Mouse (Mus musculus) lung, postnatal 14 days (tissue): Measurements from ENCODE around the gene Tmem248.
A peak's percentile ranks its signal among the peaks of the same experiment; 100 is the strongest.

Experiments
- DNase-seq: peaks from one replicate; pipeline ENCODE4 v3.0.0; 2021

Tmem248 gene

DNA sequence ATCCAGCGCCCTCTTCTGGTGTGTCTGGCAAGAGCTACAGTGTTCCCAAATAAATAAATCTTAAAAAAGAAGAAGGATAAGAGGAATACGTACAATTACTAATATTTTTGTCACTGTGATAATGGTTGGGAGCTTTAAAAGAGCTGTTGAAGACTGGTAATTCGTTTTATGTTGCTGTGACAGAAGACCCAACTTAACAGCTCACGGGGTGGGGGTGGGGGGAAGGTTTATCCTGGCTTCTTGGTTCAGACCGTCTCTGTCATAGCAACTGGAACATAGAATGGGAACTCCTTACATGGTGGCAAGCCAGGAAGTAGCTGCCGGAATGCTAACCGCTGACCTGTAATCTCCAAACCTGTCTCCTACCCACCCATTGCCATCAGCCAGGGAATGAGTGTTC is at the start of gene Tmem248:
Gene Tmem248, plus strand, starts transcription at position 301 of the 400 bp plus-strand sequence.
- DNase-seq = no peak

DNA sequence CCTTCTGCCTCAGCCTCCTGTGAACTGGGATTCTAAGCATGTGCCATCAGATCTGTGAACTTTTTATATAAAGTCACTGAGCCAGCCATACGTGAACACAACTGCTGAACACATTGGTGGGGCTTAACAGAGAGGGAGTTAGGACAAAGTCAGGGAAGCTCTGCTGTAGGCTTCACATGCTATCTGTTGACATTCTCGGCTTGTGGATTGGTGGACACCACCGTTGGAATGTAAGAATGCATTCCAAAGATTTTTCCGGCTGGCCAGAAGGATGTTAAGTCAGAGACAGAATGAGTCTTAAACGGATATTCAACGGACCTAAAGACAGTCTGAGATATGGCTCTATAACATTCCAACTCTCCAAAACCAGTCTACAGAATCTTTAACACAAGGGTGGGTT is 47.8 kb upstream of the Tmem248 start:
- no peak for DNase-seq

DNA sequence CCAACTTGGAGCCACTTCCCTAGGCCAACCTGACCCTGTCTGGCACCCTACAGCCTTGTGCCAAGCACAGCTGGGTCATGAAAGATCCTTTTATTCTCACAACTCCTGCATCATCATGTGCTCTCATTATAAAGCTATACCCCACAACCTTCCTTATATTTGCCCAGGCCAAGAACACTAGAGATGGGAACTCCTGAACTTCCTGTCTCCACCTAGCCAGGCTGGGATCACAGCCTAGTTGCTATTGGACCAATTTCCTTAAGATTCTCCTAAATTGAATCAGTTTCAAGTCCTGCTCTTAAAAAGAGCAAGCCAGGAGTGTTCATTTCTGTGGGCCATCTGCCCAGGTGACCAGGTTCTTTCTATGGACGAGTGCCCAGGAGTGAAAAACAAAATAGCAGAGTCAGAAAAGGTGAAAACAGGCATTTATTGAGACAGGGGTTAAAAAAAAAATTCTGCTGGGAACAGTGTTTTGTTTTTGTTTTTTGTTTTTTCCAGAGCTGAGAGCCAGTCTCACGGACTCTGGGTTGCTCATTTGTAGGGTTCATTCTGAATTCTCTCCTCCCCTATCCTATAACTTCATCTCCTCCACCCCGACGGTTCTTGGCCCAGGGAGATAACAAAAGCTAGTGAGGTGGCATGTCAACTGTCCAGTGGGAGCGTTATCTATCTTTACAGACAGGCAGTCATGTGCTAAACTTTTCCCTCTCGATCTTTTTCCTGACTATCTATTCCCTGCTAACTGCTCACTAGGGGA is 46.0 kb upstream of the Tmem248 start:
- DNase-seq = no peak

DNA sequence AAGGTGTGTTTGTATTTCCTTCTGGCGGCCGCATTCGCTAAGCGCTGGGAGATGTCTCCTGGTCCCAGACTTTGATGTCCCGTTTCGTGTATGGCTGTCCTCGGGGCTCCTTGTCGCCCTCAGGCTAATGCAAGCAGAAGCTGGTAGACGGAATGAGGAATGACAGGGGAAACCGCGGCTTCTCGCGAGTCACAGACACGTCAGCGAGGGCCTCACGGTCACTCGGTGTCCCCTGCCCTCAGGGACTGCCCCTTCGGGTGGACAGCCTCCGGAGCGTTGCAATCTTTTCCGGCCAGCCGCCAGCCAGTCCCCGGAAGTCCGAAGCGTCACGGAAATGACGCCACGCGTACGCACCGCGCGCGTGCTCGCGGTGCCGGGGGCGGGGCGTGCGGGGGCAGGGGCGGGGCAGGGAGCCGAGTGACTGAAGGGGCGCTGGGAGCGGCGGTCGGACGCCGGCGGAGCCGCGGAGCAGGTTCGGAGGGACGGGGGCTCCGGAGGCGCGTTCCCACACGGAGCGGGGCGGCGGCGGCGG is 45.4 kb upstream of the Tmem248 start, which contains the start of gene Rabgef1:
Gene Rabgef1, plus strand, starts transcription at position 376 of the 532 bp plus-strand sequence.
- DNase-seq = peak; percentile 96

DNA sequence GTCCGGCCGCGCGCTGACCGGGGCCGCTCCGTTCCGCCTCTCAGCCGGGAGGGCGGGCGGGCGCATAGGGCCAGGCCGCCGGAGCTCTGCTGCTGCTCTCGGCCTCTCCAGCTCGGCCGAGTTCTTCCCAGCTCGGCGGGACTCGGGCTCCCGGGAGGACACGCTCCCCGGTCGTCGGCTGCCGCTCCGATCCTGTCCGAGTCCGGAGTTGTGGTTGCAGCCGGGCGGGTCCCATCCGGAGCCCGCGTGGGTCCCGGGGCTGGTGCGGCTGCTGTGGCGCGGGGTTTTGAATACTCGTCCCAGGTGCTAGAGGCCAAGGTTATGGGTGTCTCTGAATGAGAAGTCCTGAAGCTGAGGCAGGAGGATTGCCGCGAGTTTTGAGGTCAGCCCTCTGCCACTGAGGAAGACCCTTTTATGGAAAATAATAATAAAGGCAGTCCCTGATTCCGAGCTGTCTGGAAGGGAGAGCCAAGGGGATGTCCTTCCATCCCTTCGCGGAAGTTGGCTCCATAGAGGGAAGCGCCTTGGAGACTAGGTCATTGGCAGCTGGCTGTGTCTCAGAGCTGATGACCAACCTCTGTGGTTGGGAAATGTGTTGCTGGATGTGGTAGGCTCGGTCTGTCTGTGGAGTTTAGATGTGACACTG is 44.8 kb upstream of the Tmem248 start:
- peak; percentile 60 for DNase-seq

DNA sequence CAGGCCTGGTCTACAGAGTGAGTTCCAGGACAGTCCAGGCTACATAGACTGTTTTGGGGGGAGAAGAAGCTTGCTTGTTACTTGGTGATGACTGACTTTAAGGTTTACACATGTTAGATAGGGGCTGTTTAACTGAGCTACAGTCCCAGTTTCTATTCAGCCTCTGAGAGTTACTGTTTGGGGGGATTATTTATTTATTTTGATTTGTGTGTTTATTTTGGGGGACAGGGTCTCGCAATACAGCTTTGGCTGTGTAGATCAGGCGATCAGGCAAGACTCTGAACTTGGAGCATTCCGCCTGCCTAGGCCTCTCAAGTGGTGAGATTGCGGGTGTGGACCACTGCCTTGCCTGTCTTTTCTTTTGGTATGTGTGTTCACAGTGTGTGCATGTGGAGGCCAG is 43.9 kb upstream of the Tmem248 start:
- DNase-seq = no peak

DNA sequence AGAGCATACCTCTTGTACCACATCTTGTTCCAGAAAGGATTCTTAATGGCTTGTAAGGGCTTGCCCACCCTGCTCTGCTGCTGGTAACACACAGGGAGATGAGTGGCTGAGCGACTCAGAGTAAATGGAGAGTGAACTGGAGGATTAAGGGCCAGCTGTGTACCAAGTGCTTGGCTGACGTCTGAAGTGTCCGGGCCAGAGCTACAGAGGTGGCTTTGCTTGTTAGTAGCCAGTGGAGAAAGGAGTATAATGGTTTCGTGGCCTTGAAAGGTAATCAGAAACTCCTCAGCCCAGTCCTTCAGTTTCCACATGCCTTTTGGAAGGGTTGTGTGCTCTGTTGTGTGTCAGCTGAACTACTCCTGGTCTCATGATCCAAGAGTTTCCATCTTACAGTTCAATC is 39.0 kb upstream of the Tmem248 start:
- DNase-seq = no peak

DNA sequence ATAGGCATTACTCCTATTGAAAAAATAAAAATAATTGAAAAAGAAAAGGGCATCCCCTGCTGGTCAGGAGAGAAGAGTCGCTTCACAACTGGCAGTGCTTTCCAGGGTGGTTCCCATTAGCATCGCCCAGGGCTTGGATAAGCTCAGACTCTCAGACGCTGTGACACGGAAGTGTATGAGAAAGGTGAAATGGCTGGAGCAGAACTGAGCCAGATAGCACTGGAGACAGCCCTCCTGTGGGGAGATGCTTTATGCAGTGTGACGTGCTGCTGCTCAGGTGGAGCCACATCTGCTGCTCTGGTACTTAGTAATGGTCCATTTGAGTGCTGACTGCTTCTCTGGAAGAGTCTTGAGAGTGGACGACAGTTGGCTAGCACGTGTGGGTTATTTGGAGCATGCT is 36.5 kb upstream of the Tmem248 start:
- no peak for DNase-seq

DNA sequence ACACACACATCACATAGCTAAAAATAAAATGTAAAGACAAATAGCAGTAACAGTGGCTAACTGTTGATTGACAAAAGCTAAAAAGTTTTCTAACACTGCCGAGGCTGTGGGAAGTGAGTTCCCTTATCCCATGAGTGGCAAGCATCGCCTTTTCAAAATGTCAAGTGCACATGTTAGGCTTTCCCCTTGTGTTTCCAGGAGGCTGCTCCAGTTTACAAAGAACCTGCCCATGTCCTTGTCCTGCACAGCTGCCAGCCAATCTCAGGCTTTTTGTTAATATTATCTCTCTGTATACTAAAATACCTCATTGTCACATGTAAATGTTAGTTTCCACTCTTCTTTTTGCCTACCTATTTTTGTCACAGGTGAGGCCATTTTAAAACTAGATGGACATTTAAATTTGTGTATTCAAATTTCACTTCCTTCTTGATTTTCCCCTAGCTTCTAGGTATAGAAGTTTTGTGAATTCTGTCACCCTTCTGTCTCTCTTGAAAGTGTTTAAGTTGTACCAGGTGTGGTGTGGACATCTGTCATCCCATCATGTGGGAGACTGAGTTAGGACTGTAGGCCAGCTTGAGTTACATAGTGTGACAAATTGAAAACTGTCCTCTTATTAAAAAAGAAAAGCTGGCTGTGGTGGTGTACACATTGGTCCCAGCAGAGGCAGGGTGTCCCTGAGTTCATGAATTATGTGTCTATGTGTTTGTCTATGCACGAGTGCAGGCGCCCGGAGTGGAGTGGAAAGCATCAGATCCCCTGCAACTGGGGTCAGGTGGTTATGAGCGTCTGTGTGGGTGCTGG is 34.9 kb upstream of the Tmem248 start:
- DNase-seq = no peak

DNA sequence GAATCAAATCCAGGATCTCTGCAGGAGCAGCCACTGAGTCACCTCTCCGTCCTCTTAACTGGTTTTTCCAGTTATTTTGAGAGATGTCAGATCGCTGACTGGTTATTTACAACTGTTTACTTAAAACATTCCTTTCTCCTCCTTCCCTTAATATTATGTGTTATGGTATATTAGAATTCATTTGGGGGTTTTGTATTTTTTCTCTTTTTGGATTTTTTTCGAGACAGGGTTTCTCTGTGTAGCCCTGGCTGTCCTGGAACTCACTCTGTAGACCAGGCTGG is 34.4 kb upstream of the Tmem248 start:
- DNase-seq = no peak

DNA sequence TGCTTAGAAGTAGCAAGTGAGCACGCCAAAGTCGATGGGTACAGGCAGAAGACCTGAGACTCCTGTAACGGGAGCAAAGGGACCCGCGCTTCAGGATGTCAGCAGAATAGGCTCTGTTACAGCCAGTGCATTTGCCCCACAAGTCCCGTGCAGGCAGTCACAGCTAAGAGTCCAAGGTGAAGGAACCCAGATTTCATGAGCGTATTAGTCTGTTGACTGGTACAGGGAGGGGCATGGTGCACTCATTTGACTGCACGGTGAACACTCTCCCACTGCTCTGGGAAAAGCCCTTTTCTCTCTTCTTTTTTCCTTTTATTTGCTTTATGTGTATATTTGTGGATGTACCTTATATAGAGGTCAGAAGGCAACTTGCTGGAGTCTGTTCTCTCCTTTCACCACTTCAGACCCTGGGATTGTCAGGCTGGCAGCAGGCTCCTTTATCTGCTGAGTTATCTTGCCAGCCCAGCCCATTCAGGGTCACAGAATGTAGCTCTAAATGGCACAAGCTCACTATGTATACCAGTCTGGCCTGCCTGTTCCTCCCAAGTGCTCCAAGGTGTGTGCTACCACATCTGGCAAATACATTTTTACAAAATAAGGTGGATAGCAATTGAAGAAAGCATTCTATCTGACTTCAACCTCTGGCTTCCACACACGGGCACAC is 32.6 kb upstream of the Tmem248 start:
- DNase-seq = no peak

DNA sequence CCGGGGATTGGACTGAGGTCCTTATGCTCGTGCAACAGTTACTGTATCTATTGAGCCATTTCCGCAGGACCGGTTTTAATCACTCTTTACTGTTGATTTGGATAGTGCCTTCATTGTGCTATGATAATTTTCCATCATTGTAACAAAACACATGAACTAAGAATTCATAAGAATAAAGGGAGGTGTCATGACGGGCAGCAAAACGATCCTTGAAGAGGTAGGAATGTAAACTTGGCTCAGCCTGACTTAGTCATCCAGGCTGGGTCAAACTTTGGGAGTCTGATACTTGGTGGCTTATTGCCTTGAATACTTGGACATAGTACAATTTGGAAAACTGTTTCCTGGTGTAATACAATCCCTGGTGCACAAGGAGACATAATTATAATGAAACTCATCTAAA is 31.6 kb upstream of the Tmem248 start:
- no peak for DNase-seq

DNA sequence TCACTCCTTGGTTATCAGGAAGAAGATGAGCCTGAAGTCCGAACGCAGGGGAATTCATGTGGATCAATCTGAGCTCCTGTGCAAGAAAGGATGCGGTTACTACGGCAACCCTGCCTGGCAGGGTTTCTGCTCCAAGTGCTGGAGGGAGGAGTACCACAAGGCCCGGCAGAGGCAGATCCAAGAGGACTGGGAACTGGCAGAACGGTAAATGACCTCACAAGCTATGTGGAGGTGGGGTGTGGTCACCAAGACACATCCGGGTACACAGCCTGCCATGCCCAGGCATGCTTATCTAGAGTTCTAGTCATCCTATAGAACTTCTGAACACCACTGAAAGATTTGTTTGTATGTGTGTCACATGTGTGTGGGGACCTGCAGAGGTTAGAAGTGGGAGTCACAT is 29.5 kb upstream of the Tmem248 start:
- DNase-seq = no peak

DNA sequence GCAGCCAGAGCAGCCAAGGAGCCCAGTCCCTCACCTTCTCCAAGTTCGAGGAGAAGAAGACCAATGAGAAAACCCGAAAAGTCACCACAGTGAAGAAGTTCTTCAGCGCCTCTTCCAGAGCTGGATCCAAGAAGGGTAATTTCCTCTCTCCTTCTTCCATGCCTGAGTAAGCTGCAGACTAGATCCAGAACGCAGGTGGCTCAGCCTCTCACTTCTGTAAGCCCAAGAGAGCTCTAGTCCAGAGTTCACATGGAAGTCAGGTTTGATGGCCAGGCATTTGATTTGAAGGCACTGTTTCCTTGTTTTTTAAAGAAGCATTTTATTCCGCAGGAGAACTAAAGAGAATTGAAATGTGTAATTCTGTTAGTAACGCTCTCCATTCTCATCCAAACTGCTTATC is 26.0 kb upstream of the Tmem248 start:
- no peak for DNase-seq

DNA sequence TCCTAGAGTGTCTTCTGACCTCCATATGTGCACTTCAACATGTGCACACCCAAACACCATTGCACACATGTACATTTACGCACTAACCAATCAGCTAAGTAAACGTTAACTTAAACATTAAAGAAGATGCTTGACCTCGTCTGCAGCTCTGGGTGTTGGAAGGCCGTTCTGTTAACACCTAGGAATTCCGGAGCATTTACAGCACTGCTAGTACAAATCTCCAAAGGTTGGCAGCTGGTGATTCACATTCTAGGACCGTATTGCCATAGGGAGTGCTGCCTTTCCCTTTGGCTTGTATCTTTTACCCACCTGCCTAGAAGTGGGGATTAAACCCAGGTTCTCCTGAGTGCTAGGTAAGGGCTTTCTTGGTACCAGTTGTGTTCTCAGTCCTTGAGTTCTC is 25.0 kb upstream of the Tmem248 start:
- no peak for DNase-seq

DNA sequence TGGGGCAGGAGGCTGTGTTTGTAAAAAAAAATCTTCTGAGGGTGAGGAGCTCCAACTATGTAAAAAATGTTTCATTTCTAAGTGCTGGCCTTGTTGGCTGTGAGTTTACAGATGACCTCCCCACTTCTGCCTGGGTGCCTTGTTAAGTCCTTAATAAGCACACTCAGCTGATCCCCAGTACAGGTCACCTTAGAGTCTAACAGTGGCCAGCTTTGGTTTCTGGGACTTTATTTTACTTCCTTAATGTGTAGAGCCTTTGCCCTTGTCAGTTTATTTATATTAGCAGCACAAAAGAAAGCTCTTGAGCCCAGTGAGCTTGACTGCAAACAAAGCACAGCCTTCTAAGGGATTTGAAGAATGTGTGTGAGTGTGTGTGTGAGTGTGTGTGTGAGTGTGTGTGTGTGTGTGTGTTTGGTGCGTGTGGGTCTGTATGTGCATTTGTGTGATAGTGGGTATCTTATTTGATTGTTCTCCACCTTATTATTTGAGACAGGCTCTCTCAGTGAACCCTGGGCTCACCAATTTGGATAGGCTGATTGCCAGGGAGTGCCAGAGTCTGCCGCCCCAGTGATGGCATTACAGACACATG is 24.4 kb upstream of the Tmem248 start:
- DNase-seq = no peak

DNA sequence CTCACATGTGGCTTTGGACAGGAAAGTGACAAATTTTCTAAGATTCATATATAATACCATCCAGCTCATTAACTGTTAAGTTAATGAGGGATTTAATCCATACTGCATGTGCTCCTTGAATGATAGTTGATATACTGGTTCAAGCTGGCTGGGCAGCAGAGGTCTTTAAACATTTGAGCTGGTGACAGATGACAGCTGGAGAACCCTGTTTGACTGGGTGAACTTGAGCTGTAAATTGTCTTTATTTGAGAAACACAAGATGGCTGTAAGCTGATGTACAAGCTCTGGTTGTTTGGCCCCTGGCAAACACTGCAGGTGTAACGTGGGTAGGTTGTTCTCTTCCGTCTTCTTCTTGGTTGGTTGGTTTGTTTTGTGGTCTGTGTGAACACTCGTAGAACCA is 23.1 kb upstream of the Tmem248 start:
- no peak for DNase-seq

DNA sequence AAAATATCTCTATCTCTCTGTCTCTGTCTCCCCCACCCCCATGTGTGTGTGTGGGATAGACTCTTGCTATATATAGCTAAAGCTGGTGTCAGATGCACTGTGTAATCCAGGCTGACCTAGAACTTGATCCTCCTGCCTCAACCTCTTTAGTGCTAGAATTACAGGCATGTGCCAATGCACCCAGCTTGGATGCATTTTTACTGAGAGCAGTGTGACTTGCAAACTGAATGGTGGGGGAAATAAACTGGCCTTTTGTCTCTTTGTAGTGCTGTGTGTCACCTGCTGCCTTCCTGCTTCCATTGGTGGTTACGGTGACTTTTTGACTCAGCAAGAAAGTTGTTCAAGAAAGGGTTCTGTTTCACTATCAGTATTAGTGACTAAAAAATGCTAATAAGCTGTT is 20.6 kb upstream of the Tmem248 start:
- DNase-seq = no peak

DNA sequence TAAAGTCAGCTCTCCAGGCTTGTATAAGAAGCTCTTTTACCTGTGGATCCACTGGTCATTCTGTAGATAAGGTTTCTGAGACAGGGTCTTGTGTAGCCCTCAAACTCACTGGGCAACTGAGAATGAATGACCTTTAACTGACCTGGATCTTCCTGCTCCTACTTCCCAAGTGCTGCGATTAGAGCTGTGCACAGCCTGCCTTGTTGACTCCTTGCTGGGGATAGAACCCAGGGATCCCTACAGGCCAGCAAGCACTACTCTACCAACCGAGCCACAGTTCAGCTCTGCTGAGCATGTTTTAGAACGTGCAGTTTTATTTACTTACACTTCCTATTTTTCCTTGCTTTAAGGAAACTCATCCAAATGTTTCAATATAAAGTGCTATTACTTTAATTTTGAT is 19.4 kb upstream of the Tmem248 start:
- DNase-seq = no peak

DNA sequence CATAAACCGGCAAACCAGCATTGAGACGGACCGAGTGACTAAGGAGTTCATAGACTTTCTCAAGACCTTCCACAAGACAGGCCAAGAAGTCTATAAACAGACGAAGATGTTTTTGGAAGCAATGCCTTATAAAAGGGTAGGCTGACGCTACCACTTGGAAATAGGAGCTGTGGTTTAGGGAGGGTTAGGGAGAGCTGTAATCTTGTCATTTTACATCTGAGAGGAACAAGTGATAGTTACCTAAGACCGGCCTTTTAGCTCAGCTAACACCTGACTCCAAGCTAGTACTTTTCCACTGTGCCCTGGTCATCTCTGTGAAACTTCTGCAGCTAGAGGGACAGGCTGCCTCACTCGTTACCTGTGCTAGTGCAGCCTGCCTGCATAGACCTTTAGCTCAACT is 18.9 kb upstream of the Tmem248 start:
- DNase-seq = no peak

DNA sequence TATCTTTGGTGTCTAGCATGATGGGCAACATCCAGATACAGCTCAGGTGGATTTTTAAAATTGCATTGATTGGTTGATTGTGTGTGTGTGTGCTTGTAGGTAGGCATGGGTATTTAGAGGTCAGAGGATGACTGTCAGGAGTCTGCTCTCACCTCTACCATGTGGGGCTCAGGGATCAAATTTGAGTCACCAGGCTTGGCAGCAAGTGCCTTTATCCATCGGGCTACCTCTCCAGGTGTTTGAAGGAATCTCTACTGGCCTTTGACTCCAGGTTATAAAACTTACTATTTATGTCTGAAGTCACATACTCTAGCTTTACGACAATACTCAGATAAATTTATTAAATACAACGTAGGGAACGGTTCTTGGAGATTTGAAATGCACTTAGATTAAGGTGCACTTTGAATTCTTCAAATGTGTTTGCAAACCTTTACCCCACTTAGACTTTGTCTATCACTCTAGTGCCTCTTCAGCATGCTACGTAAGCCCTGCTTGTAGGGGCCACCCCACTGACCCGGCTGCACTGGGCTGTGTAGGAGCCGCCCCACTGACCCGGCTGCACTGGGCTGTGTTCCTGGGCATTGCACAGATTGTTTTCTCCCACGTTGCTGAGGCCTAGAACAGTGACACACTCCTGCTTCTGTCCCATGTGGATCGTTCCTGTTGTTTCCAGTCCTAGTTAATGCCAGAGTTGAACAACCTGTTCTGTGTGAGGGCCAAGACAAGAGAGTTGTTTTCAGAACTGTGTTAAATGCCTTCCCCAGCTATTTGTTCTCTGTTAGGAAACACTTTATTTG is 16.4 kb upstream of the Tmem248 start:
- DNase-seq = peak; percentile 55

DNA sequence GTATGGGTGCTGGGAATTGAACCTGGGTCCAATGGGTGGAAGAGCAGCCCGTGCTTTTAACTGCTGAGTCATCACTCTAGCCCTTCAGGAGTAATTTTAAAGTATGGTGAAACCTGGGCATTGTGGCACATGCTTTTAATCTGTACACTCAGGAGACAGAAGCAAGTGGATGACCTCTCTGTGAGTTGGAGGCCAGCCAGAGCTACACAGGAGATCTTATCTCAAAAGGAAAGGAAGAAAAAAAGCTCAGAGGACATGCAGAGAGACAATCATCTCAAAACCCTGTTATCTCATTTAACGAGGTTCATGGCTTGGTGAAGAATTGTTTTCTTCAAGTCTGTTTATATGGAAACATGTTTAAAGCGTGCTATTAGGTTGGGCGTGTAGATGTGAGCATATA is 12.9 kb upstream of the Tmem248 start:
- DNase-seq = peak; percentile 28
